Mouse (Mus musculus): ENCODE data around the gene Ctsw.

- TF ChIP-seq SRF (IDR thresholded peaks at IDR 0.05; ENCODE audit: control insufficient read depth, insufficient read length, low read depth) (no peak), CEBPB (IDR thresholded peaks at IDR 0.05; ENCODE audit: insufficient read depth, poor library complexity, severe bottlenecking) (no peak), POLR2A (IDR thresholded peaks at IDR 0.05; ENCODE audit: insufficient read length, low read depth) (peak; percentile 64), POLR2AphosphoS2 (IDR thresholded peaks at IDR 0.05; ENCODE audit: insufficient read length, low read depth) (no peak), MAX (IDR thresholded peaks at IDR 0.05; ENCODE audit: low read depth) (no peak), TCF12 (IDR thresholded peaks at IDR 0.05; ENCODE audit: insufficient read depth, poor library complexity, severe bottlenecking) (no peak), E2F4 (IDR thresholded peaks at IDR 0.05; ENCODE audit: insufficient read depth) (no peak), REST (IDR thresholded peaks at IDR 0.05; ENCODE audit: insufficient read depth, insufficient read length) (no peak), MYOG (IDR thresholded peaks at IDR 0.05; ENCODE audit: control insufficient read depth in 1 of 3, insufficient read depth in 1 of 3, insufficient read length in 2 of 3, low read depth in 2 of 3) (no peak), USF1 (IDR thresholded peaks at IDR 0.05; ENCODE audit: low read depth) (no peak)
Observed at GRCm38 (mm10) chr19:5424782-5425741, 43.2 kb downstream of the Ctsw start, which contains the start of the genes Drap1 and AI837181.
